Comparison of ENCODE assay signal across 18 mouse cellular contexts in the genomic region with DNA sequence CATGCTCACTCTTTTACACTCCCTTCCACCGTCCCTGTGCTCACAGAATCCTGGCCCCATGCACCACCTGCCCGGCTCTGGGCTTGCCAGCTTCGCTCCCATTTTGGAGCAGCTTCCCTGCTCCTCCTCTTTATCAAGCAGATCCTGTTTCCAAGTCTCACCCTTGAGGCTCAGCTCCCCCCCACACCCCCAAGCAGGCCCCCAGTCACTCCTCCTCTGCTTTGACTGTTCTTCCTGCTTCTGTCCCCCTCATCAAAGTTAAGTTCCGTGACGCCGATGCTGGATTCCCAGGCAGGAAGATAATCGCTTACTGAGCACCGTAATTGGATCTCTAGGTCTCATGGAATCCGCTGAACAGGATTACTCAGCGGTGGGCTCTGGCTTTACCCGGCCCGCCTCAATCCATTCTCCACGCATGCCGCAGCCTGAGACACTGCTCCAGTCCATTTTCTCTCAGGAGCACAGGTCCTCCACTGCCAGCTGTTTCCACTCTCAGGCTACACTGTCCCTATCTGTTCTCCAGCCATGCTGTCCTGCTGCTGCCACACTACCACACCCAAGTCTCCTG. TPM values are rescaled to one million over a fixed set of nuclear protein-coding genes. Genes with fewer than 3 reads are reported as not detected.
DNase-seq lines count a peak whose midpoint lies in the region; ATAC-seq and TF ChIP-seq lines count a peak whose summit lies in the region.
"Had no signal": no experiment of that assay in that cellular context is flagged by ENCODE, and none has a peak within 500 bp of the region (broad histone marks: within the 10 kb centered on the region; RNA-seq: fewer than 3 reads in every experiment).

No protein-coding gene starts in this region.

- no peak overlapping the region for H3K9ac ChIP-seq in limb, embryonic 11.5 days (ENCODE audit: low read length)
- no peak overlapping the region for H3K9ac ChIP-seq in limb, embryonic 14.5 days (ENCODE audit: low read depth, low read length, severe bottlenecking)
- H3K9ac ChIP-seq: heart, embryonic 15.5 days; liver, embryonic 15.5 days; neural tube, embryonic 12.5 days had no signal

- H3K9me3 ChIP-seq in limb, embryonic 11.5 days (ENCODE audit: control insufficient read depth, low read length), result no peaks in the 10 kb centered on the region
- H3K9me3 ChIP-seq in limb, embryonic 10.5 days (replicated peaks), result no peaks in the 10 kb centered on the region
- no peaks in the 10 kb centered on the region for H3K9me3 ChIP-seq in limb, embryonic 14.5 days (ENCODE audit: control insufficient read depth, low read length)
- H3K9me3 ChIP-seq: heart, embryonic 15.5 days; liver, embryonic 15.5 days; neural tube, embryonic 12.5 days had no signal

- no peak overlapping the region for H3K4me2 ChIP-seq in limb, embryonic 11.5 days (ENCODE audit: low read depth, severe bottlenecking)
- no peak overlapping the region for H3K4me2 ChIP-seq in limb, embryonic 14.5 days (replicated peaks; ENCODE audit: low read depth, low read length, severe bottlenecking)
- H3K4me2 ChIP-seq in myocyte (ENCODE audit: low read depth), result peak overlapping the region; percentile 52
- H3K4me2 ChIP-seq: heart, embryonic 15.5 days; liver, embryonic 15.5 days; neural tube, embryonic 12.5 days had no signal

- no peak overlapping the region for H3K27ac ChIP-seq in limb, embryonic 11.5 days (replicated peaks; ENCODE audit: low read depth, low read length)
- no peak overlapping the region for H3K27ac ChIP-seq in limb, embryonic 10.5 days
- no peak overlapping the region for H3K27ac ChIP-seq in limb, embryonic 14.5 days (replicated peaks; ENCODE audit: low read depth, low read length)
- H3K27ac ChIP-seq: heart, embryonic 15.5 days; left cerebral cortex, adult 2 months; liver, embryonic 15.5 days; neural tube, embryonic 12.5 days had no signal

- no peak for DNase-seq in limb, embryonic 11.5 days (ENCODE audit: low spot score)
- DNase-seq in limb, embryonic 10.5 days (ENCODE audit: low spot score), result no peak
- peak; percentile 17 for DNase-seq in embryo, embryonic 9.5 days (ENCODE audit: extremely low spot score)
- DNase-seq in limb, embryonic 14.5 days (ENCODE audit: low spot score), result peak; percentile 23
- no peak for DNase-seq in adrenal gland, postnatal 10 days
- no peak for DNase-seq in urinary bladder, postnatal 25 days (ENCODE audit: low spot score)
- no peak for DNase-seq in c-Kit-positive CD71-positive TER-119-positive erythroid progenitor cells, embryonic 14.5 days (ENCODE audit: low spot score)
- DNase-seq: adrenal gland, postnatal 36 days; cerebellum, adult 11 months; kidney, postnatal 4 days; lung, postnatal 4 days; thymus, adult 18-20 months had no signal

- no peaks in the 10 kb centered on the region for H3K27me3 ChIP-seq in limb, embryonic 11.5 days (ENCODE audit: control insufficient read depth, insufficient read depth, low read length)
- H3K27me3 ChIP-seq in limb, embryonic 10.5 days (ENCODE audit: low read depth, poor library complexity, severe bottlenecking), result no peaks in the 10 kb centered on the region
- no peaks in the 10 kb centered on the region for H3K27me3 ChIP-seq in limb, embryonic 14.5 days (ENCODE audit: control insufficient read depth, insufficient read depth, low read length)
- no peaks in the 10 kb centered on the region for H3K27me3 ChIP-seq in myocyte (ENCODE audit: control insufficient read depth, insufficient read depth, insufficient read length)
- H3K27me3 ChIP-seq: heart, embryonic 15.5 days; liver, embryonic 15.5 days; neural tube, embryonic 12.5 days had no signal

- no peaks in the 10 kb centered on the region for H3K4me1 ChIP-seq in limb, embryonic 11.5 days (ENCODE audit: control insufficient read depth, insufficient read depth, low read length)
- peaks cover 8% of the 10 kb centered on the region for H3K4me1 ChIP-seq in limb, embryonic 10.5 days
- H3K4me1 ChIP-seq in limb, embryonic 14.5 days (ENCODE audit: control insufficient read depth, insufficient read depth, low read length), result no peaks in the 10 kb centered on the region
- H3K4me1 ChIP-seq: heart, embryonic 15.5 days; neural tube, embryonic 12.5 days had no signal

- no peaks in the 10 kb centered on the region for H3K79me2 ChIP-seq in myocyte (ENCODE audit: control insufficient read depth, insufficient read depth)

- WGBS in limb, embryonic 11.5 days, result 85% methylated on average over 14 of the region's 14 CpGs
- 85% methylated on average over 14 of the region's 14 CpGs for WGBS in limb, embryonic 10.5 days
- 80% methylated on average over 14 of the region's 14 CpGs for WGBS in limb, embryonic 14.5 days

- H3ac ChIP-seq in myocyte (ENCODE audit: control insufficient read depth, insufficient read length), result no peak overlapping the region

- no peak for TF ChIP-seq POLR2A in limb, embryonic 14.5 days (IDR thresholded peaks at IDR 0.05; ENCODE audit: borderline replicate concordance, extremely low read depth, insufficient read depth, insufficient read length)
- no peak for TF ChIP-seq POLR2A in myocyte (IDR thresholded peaks at IDR 0.05; ENCODE audit: insufficient read length, low read depth)

- ATAC-seq in limb, embryonic 11.5 days (ENCODE audit: insufficient number of reproducible peaks, low FRiP score, low TSS enrichment, low read depth), result peak; percentile 60; the same call in 1 of the 2 replicates
- ATAC-seq in limb, embryonic 14.5 days (ENCODE audit: low FRiP score, low read depth), result peak; percentile 85
- ATAC-seq: forebrain, embryonic 14.5 days had no signal

- peaks cover 10% of the 10 kb centered on the region; the same call in 1 of the 2 replicates for H3K36me3 ChIP-seq in limb, embryonic 11.5 days (ENCODE audit: control insufficient read depth, insufficient read depth, low read length)
- H3K36me3 ChIP-seq in limb, embryonic 10.5 days, result peaks cover 97% of the 10 kb centered on the region
- H3K36me3 ChIP-seq in limb, embryonic 14.5 days (ENCODE audit: control insufficient read depth, insufficient read depth, low read length), result peaks cover 66% of the 10 kb centered on the region
- no peaks in the 10 kb centered on the region for H3K36me3 ChIP-seq in myocyte (ENCODE audit: control insufficient read depth, insufficient read depth)

- H3K4me3 ChIP-seq in limb, embryonic 11.5 days (ENCODE audit: low read depth, low read length), result no peak overlapping the region
- no peak overlapping the region for H3K4me3 ChIP-seq in limb, embryonic 10.5 days
- H3K4me3 ChIP-seq in limb, embryonic 14.5 days (replicated peaks; ENCODE audit: low read length), result no peak overlapping the region
- H3K4me3 ChIP-seq in myocyte, result no peak overlapping the region
- H3K4me3 ChIP-seq: heart, embryonic 15.5 days; left cerebral cortex, adult 2 months; liver, embryonic 15.5 days; neural tube, embryonic 12.5 days had no signal

TF ChIP-seq in myocyte, 11 proteins besides CTCF, POLR2A, EP300 and RAD21:
- TF ChIP-seq MYOG (IDR thresholded peaks at IDR 0.05; ENCODE audit: control insufficient read depth in 1 of 3, insufficient read depth in 1 of 3, insufficient read length in 2 of 3, low read depth in 2 of 3) (peak in 1 of 3 experiments; percentile 24), MAX (IDR thresholded peaks at IDR 0.05; ENCODE audit: low read depth) (no peak), MYOD1 (IDR thresholded peaks at IDR 0.05; ENCODE audit: control insufficient read depth in 1 of 3, insufficient read length in 2 of 3, low read depth in 2 of 3) (peak in 1 of 3 experiments; percentile 4), CEBPB (IDR thresholded peaks at IDR 0.05; ENCODE audit: insufficient read depth, poor library complexity, severe bottlenecking) (no peak), E2F4 (IDR thresholded peaks at IDR 0.05; ENCODE audit: insufficient read depth) (no peak), TCF3 (IDR thresholded peaks at IDR 0.05; ENCODE audit: insufficient read length, low read depth) (no peak)

RNA-seq across cellular contexts. Expression of gene Dpy19l3, which starts 6.8 kb away (rescaled TPM):
- 34.3 and 43.7 TPM in 2 replicates for polyA plus RNA-seq in limb, embryonic 11.5 days (2014; fragmentation: Nextera tagmentation; extraction: Ambion mirVana)
- polyA plus RNA-seq in limb, embryonic 10.5 days (2016; fragmentation: Nextera tagmentation; extraction: Ambion mirVana), result 30.3 and 33.9 TPM in 2 replicates
- polyA plus RNA-seq in limb, embryonic 14.5 days (2012; rRNA removed), result 15.9 and 17.9 TPM in 2 replicates
- 34.7 and 41.2 TPM in 2 replicates for polyA plus RNA-seq in limb, embryonic 14.5 days (2014; fragmentation: Nextera tagmentation; extraction: Ambion mirVana)
- 7.8 TPM for polyA plus RNA-seq in myocyte (2012; fragmentation: generic; extraction: Trizol)
- 10 to 100 TPM; 39.5 to 39.8 TPM for total RNA-seq in adrenal gland, postnatal 10 days (2021)

RNA-seq across cellular contexts. Expression of gene Zfp507, which starts 55.3 kb away (rescaled TPM):
- polyA plus RNA-seq in limb, embryonic 11.5 days (2014; fragmentation: Nextera tagmentation; extraction: Ambion mirVana), result 20.8 and 24.6 TPM in 2 replicates
- 22.2 and 23.4 TPM in 2 replicates for polyA plus RNA-seq in limb, embryonic 10.5 days (2016; fragmentation: Nextera tagmentation; extraction: Ambion mirVana)
- polyA plus RNA-seq in limb, embryonic 14.5 days (2012; rRNA removed), result 21.8 and 22.5 TPM in 2 replicates
- 18.6 and 21.7 TPM in 2 replicates for polyA plus RNA-seq in limb, embryonic 14.5 days (2014; fragmentation: Nextera tagmentation; extraction: Ambion mirVana)
- 7.0 TPM for polyA plus RNA-seq in myocyte (2012; fragmentation: generic; extraction: Trizol)
- 10 to 100 TPM; 23.8 to 26.7 TPM for total RNA-seq in adrenal gland, postnatal 10 days (2021)

Comparison
In these comparisons a context has a peak if more than half of its experiments do, and no peak if none do; other contexts are left out.
1. DNase-seq: peak in embryo, embryonic 9.5 days (single experiment) and limb, embryonic 14.5 days (single experiment); none in limb, embryonic 11.5 days (single experiment), limb, embryonic 10.5 days (single experiment), adrenal gland, postnatal 10 days (single experiment), urinary bladder, postnatal 25 days (single experiment) and c-Kit-positive CD71-positive TER-119-positive erythroid progenitor cells, embryonic 14.5 days (single experiment).